Mouse (Mus musculus) ovary, postnatal 14 days (tissue): ENCODE measurements around the gene Pcdh9.
A peak's percentile ranks its signal among the peaks of the same experiment; 100 is the strongest.

Source experiments
- DNase-seq: peaks from one replicate; pipeline ENCODE4 v3.0.0; 2022; ENCODE audit warnings: low spot score

Pcdh9 gene

GRCm38 (mm10) chr14:93376159-93376558 is 514.3 kb downstream of the Pcdh9 start:
- DNase-seq = no peak

GRCm38 (mm10) chr14:93374181-93374580 is 516.3 kb downstream of the Pcdh9 start:
- no peak for DNase-seq

DNA sequence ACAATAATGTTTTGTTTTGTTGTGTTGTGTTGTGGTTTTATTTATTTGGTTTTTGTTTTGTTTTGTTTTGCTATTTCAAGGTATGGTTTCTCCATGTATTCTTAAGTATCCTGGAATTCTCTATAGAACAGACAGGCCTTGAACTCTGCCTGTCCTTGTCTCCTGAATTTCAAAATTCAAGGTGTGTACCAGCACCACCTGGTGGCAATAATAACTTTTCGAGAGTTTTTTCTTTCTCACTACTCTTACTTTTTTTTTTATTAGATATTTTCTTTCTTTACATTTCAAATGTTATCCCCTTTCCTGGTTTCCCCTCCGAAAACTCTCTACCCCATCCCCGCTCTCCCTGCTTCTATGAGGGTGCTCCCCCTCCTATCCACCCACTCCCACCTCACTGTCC is 536.3 kb downstream of the Pcdh9 start:
- DNase-seq = no peak

DNA sequence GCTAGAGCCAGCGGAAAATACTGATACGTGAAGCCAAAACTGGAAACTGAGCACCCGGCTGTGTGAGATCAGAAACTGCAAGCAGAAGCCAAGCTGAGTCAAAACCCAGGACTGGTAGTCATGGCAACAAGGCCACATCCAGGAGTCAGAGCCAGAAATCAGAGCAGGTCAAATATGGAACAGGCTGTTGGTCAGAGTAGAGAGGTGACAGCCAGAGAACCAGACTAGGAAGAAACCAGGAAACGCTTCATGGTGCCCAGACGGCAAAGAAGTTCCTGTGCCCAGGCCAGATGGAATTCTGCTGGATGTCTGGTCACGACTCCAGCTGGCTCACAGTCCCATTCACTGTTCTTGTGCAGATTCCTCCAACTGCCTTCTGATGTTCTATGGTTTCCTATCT is 539.6 kb downstream of the Pcdh9 start:
- DNase-seq = peak; percentile 1

GRCm38 (mm10) chr14:93349166-93349565 is 541.3 kb downstream of the Pcdh9 start:
- DNase-seq = no peak

DNA sequence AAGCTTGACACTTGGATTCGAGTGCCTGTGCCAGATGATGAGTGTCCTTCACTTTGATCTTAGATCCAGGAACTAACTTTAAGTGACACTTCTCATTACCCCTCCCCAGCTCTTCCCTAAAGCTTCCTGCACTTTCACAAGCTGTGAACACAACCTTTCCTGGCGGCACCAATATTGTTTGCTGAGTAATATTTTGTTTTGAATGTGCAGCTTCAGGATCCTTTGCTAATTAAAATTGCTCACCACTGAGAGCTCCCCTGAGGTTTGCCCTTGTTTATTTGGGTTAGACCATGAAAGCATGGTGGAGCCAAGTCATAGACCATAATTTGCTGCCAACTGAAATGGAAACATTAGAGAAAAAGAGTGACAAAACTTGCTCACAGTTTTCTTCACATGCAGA is 543.4 kb downstream of the Pcdh9 start:
- no peak for DNase-seq

- DNase-seq = no peak
These were observed 547.7 kb downstream of the Pcdh9 start for GRCm38 (mm10) chr14:93342781-93343180.

DNA sequence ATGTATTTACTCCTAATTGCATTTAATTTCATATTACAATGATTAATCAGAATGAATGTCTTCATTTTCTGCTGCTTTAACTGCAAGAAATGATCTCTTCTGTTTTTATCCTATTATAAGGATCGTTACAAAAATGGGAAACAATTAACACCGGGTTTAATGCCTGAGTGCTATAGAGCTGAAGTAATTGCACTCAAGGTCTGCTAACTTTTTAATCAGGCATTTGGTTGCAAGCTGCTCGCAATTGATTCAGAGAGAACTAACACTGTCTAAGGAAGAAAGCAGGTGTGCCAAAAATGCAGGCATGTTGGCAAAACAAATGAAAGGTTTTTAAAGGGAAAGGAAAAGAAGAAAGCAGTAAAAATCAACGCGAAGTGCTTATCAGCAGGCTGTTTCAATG is 549.1 kb downstream of the Pcdh9 start:
- DNase-seq = no peak

- DNase-seq = no peak
These were observed 561.2 kb downstream of the Pcdh9 start for GRCm38 (mm10) chr14:93329247-93329646.

- no peak for DNase-seq
These were observed 573.1 kb downstream of the Pcdh9 start for GRCm38 (mm10) chr14:93317393-93317792.

DNA sequence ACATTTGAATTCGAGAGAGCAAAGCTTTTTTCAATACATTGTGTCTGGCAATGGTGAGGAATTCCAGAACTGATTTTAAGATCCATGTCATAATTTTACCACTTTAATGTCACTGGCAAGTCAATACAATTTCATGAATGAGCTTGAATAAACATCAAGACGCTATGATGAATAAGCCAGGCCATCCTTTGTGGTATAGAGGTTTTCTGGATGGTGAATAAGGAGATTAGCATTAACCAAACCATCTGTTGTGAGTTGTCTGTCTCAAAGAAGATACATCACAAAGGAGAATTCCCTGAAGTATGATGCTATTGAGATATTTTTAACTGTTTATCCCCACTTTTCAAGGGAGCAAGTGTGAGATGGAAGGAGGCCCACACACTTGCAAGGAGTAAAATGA is 602.1 kb downstream of the Pcdh9 start:
- DNase-seq = no peak

GRCm38 (mm10) chr14:93287642-93288041 is 602.8 kb downstream of the Pcdh9 start:
- no peak for DNase-seq

- no peak for DNase-seq
These were observed 605.3 kb downstream of the Pcdh9 start for GRCm38 (mm10) chr14:93285136-93285535.

GRCm38 (mm10) chr14:93284009-93284408 is 606.5 kb downstream of the Pcdh9 start:
- DNase-seq = no peak

DNA sequence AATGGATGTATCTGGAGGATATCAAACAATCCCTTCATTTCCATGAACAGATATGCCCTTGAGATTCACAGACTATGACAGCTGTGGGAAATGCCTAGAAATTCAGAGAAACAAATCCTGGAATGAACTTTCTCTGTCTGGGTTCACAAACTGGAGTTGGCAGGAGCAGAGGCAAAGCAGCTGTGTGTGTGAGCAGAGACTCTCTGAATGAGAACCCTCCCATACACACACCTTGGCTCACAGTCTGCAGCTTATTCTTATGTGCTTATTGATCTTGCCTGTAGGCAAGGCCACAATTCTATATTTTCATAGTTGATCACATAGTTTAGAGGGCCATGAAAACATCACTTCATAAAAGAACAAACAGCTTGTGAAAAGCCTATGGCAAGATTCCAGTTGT is 614.8 kb downstream of the Pcdh9 start:
- DNase-seq = no peak

DNA sequence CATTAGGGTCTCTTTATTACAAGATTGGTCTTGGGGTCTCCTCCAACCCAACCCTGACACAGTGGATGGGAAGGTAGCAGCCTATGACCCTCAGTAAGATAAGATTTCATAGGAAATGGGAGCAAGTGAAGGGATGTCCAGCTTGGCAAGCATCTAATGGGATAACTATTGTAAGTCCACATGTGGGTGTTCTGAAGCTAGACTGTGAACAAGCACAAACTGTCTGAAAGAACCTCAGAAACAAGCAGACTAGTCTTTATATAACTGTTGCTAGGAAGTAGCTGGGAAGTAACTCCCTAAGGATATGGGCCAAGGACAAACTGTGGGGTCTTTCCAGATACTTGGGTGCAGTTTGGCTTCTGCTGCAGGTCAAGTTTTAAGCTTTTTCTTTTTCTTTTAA is 615.7 kb downstream of the Pcdh9 start:
- DNase-seq = no peak

GRCm38 (mm10) chr14:93253411-93253810 is 637.1 kb downstream of the Pcdh9 start:
- no peak for DNase-seq

- DNase-seq = no peak
These were observed 650.2 kb downstream of the Pcdh9 start for GRCm38 (mm10) chr14:93240263-93240662.

GRCm38 (mm10) chr14:93234333-93234732 is 656.1 kb downstream of the Pcdh9 start:
- DNase-seq = no peak

GRCm38 (mm10) chr14:93233599-93233998 is 656.9 kb downstream of the Pcdh9 start:
- no peak for DNase-seq

DNA sequence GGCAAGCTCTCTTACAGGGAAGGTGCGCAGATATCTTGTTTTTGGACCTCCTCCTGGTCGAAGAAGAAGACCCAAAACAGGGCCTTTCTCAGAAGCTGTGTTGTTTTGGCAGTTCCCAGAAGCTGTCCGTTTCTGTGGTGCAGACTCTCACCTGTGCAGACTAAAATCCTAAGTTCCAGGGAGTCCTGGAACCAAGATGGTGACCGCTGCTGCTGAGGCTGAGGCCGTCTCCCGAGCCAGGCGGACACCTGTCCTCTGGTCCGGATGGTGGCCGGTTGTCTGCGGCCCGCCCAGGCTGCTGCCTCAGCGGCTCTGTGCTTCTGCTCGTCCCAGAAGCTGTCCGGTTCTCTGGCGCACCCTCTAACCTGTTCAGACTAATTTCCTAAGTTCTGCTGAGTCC is 675.6 kb downstream of the Pcdh9 start:
- peak; percentile 74 for DNase-seq

DNA sequence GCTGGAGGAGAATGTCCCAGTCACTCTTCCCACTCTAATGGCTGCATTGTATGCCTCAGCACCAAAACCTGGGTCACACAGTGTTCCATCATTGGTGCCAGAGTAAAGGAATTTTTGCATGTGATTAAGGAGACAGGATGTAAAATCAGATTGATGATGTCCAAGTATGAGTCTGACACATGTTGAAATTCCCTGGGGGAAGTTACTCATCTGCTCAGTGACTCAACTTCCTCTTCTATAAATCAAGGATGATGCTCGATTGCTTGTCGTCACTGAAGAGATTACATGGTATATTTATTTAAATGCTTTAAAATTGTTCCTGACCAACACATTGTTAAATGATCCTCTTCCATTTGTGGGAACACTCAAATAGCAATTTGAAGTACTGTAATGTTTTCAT is 690.7 kb downstream of the Pcdh9 start:
- no peak for DNase-seq

- no peak for DNase-seq
These were observed 707.6 kb downstream of the Pcdh9 start for GRCm38 (mm10) chr14:93182606-93183491.

DNA sequence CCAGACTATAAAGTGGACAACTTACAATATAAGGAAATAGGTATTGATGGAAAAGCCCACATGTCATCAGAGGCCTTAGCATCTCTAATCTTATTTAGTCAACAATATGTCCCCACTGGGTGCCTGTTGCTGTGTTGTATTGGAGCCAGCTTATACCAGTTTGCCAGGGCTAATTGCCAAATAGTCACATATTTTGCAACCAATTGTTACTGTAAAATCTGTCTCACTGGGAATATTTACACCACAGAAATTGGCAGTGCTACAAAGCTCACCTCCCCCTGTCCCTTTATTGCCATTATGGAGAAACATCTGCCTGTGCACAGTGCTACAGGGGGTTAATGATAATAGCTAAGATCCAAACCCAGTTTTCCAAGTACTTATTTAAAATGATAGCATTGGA is 721.3 kb downstream of the Pcdh9 start:
- no peak for DNase-seq
